Mouse (Mus musculus): Measurements from ENCODE around the gene Ppp4r2. TPM values are rescaled to one million over a fixed set of nuclear protein-coding genes. Genes with fewer than 3 reads are reported as not detected.
"Not testable (repeated sequence)": the region's sequence is repeated elsewhere in the genome, so short reads cannot be mapped to it uniquely, and the experiment has no call there.

Gene Ppp4r2
- polyA plus RNA-seq, 1 experiment from 2014 or later: 35.1 TPM

DNA sequence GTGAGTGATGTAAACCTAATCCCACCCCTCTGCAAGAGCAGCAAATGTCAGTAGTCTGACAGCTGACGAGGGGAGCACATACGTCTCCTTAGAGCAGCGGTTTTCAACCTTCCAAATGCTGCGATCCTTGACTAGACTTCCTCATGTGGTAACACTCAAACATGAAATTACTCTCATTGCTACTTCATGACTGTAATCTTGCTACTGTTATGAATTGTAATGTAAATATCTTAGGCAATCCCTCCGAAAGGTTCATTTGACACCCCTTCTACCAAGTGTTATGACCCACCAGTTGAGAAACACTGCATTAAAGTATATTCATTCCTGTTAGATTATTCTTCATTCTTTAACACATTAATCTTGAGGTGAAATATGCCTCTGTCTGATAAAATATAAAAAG, 13.8 kb downstream of the Ppp4r2 start:
- Histone ChIP-seq H3K4me2 (ENCODE audit: low read depth) (no peak overlapping the region), H3K9me3 (ENCODE audit: control insufficient read depth, low read length) (no peaks in the 10 kb centered on the region), H3K4me1 (ENCODE audit: control insufficient read depth, insufficient read depth, low read length) (no peaks in the 10 kb centered on the region), H3K36me3 (ENCODE audit: control insufficient read depth, insufficient read depth, low read length) (peaks cover 5% of the 10 kb centered on the region), H3K9ac (ENCODE audit: low read length) (no peak overlapping the region), H3K27me3 (ENCODE audit: control insufficient read depth, insufficient read depth, low read length) (no peaks in the 10 kb centered on the region), H3K27ac (ENCODE audit: low read depth, low read length) (no peak overlapping the region), H3K4me3 (ENCODE audit: low read depth, low read length) (no peak overlapping the region)
- ATAC-seq (ENCODE audit: insufficient read depth, low FRiP score, low TSS enrichment): no peak
- no peak for DNase-seq (ENCODE audit: low spot score)
- WGBS: 90% methylated on average over 5 of the region's 5 CpGs

GRCm38 (mm10) chr6:100848682-100849375, 15.4 kb downstream of the Ppp4r2 start:
- Histone ChIP-seq H3K9ac (ENCODE audit: low read length) (no peak overlapping the region), H3K4me1 (ENCODE audit: control insufficient read depth, insufficient read depth, low read length) (no peaks in the 10 kb centered on the region), H3K4me2 (ENCODE audit: low read depth) (no peak overlapping the region), H3K9me3 (ENCODE audit: control insufficient read depth, low read length) (no peaks in the 10 kb centered on the region), H3K27ac (ENCODE audit: low read depth, low read length) (no peak overlapping the region), H3K4me3 (ENCODE audit: low read depth, low read length) (no peak overlapping the region), H3K36me3 (ENCODE audit: control insufficient read depth, insufficient read depth, low read length) (peaks cover 2% of the 10 kb centered on the region; the same call in 1 of the 2 replicates), H3K27me3 (ENCODE audit: control insufficient read depth, insufficient read depth, low read length) (no peaks in the 10 kb centered on the region)
- WGBS: 95% methylated on average over 9 of the region's 9 CpGs
- ATAC-seq (ENCODE audit: insufficient read depth, low FRiP score, low TSS enrichment) (no peak), DNase-seq (ENCODE audit: low spot score) (no peak)

DNA sequence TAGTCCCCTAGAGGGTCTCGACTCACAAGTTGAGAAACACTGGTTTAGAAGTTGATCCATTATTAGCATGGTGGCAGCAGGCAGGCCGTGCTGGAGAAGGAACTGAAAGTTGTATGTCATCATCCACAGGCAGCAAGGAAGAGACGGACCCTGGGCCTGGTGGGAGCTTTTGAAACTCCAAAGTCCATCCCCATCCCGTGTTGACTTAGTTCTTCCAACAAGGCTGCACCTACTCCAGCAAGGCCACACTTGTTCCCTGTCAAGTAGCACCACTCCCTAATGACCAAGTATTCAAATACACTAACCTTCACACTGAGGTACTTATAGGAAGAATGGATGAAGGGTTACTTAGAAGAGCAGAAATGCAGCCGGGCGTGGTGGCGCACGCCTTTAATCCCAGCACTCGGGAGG, 17.3 kb downstream of the Ppp4r2 start:
- Histone ChIP-seq H3K4me3 (ENCODE audit: low read depth, low read length) (no peak overlapping the region), H3K27ac (ENCODE audit: low read depth, low read length) (no peak overlapping the region), H3K9ac (ENCODE audit: low read length) (no peak overlapping the region), H3K9me3 (ENCODE audit: control insufficient read depth, low read length) (no peaks in the 10 kb centered on the region), H3K27me3 (ENCODE audit: control insufficient read depth, insufficient read depth, low read length) (no peaks in the 10 kb centered on the region), H3K4me2 (ENCODE audit: low read depth) (no peak overlapping the region), H3K4me1 (ENCODE audit: control insufficient read depth, insufficient read depth, low read length) (no peaks in the 10 kb centered on the region), H3K36me3 (ENCODE audit: control insufficient read depth, insufficient read depth, low read length) (peaks cover 5% of the 10 kb centered on the region; the same call in 1 of the 2 replicates)
- no peak for DNase-seq (ENCODE audit: low spot score)
- no peak for ATAC-seq (ENCODE audit: insufficient read depth, low FRiP score, low TSS enrichment)
- 86% methylated on average over 9 of the region's 9 CpGs for WGBS

- Histone ChIP-seq H3K36me3 (ENCODE audit: control insufficient read depth, insufficient read depth, low read length) (peaks cover 5% of the 10 kb centered on the region; the same call in 1 of the 2 replicates), H3K4me2 (ENCODE audit: low read depth) (no peak overlapping the region), H3K4me3 (ENCODE audit: low read depth, low read length) (no peak overlapping the region), H3K27me3 (ENCODE audit: control insufficient read depth, insufficient read depth, low read length) (no peaks in the 10 kb centered on the region), H3K27ac (ENCODE audit: low read depth, low read length) (no peak overlapping the region), H3K9ac (ENCODE audit: low read length) (no peak overlapping the region), H3K4me1 (ENCODE audit: control insufficient read depth, insufficient read depth, low read length) (no peaks in the 10 kb centered on the region), H3K9me3 (ENCODE audit: control insufficient read depth, low read length) (no peaks in the 10 kb centered on the region)
- 96% methylated on average over 5 of the region's 5 CpGs for WGBS
- DNase-seq (ENCODE audit: low spot score) (no peak), ATAC-seq (ENCODE audit: insufficient read depth, low FRiP score, low TSS enrichment) (no peak)
Observed at GRCm38 (mm10) chr6:100851083-100851482, 17.7 kb downstream of the Ppp4r2 start.

- no peaks in the 10 kb centered on the region for H3K4me1 ChIP-seq (ENCODE audit: control insufficient read depth, insufficient read depth, low read length)
- H3K4me3 ChIP-seq (ENCODE audit: low read depth, low read length): no peak overlapping the region
- H3K4me2 ChIP-seq (ENCODE audit: low read depth): no peak overlapping the region
- WGBS: 88% methylated on average over 6 of the region's 6 CpGs
- H3K27me3 ChIP-seq (ENCODE audit: control insufficient read depth, insufficient read depth, low read length): no peaks in the 10 kb centered on the region
- no peak overlapping the region for H3K9ac ChIP-seq (ENCODE audit: low read length)
- ATAC-seq (ENCODE audit: insufficient read depth, low FRiP score, low TSS enrichment) (no peak), DNase-seq (ENCODE audit: low spot score) (no peak)
- no peak overlapping the region for H3K27ac ChIP-seq (ENCODE audit: low read depth, low read length)
- H3K36me3 ChIP-seq (ENCODE audit: control insufficient read depth, insufficient read depth, low read length): peaks cover 6% of the 10 kb centered on the region; the same call in 1 of the 2 replicates
- H3K9me3 ChIP-seq (ENCODE audit: control insufficient read depth, low read length): no peaks in the 10 kb centered on the region
Observed at GRCm38 (mm10) chr6:100865321-100865720, 31.9 kb downstream of the Ppp4r2 start.

GRCm38 (mm10) chr6:100865788-100866187, 32.4 kb downstream of the Ppp4r2 start:
- 63% methylated on average over 2 of the region's 5 CpGs for WGBS
- ATAC-seq (ENCODE audit: insufficient read depth, low FRiP score, low TSS enrichment): not testable (repeated sequence)

DNA sequence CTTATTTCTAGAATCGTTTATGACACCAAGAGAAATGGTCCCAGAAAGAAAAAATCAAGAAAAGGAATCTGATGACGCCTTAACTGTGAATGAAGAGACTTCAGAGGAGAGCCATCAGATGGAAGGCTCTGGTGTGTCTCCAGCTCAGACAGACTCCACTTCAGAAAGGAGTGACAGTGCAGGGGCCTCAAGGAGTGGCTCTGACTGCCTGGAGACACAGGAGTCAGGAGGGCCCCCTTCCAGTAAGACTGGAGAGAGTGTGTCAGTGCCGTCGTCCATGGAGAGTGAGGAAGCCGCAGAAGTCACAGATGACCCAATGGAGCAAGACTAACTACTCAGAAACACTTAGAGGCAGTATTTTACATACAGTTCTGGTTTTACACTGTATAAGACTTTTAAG, 32.8 kb downstream of the Ppp4r2 start:
- H3K9ac ChIP-seq (ENCODE audit: low read length); H3K4me3 ChIP-seq (ENCODE audit: low read depth, low read length); H3K4me1 ChIP-seq (ENCODE audit: control insufficient read depth, insufficient read depth, low read length); H3K9me3 ChIP-seq (ENCODE audit: control insufficient read depth, low read length); ATAC-seq (ENCODE audit: insufficient read depth, low FRiP score, low TSS enrichment); DNase-seq (ENCODE audit: low spot score); H3K36me3 ChIP-seq (ENCODE audit: control insufficient read depth, insufficient read depth, low read length); H3K27ac ChIP-seq (ENCODE audit: low read depth, low read length); H3K4me2 ChIP-seq (ENCODE audit: low read depth); H3K27me3 ChIP-seq (ENCODE audit: control insufficient read depth, insufficient read depth, low read length): not testable (repeated sequence)
- 90% methylated on average over 5 of the region's 5 CpGs for WGBS

More at GRCm38 (mm10) chr6:100865788-100866187, 32.4 kb downstream of the Ppp4r2 start:
- H3K27ac ChIP-seq (ENCODE audit: low read depth, low read length); DNase-seq (ENCODE audit: low spot score); H3K9ac ChIP-seq (ENCODE audit: low read length); H3K4me3 ChIP-seq (ENCODE audit: low read depth, low read length); H3K36me3 ChIP-seq (ENCODE audit: control insufficient read depth, insufficient read depth, low read length); H3K9me3 ChIP-seq (ENCODE audit: control insufficient read depth, low read length); H3K4me2 ChIP-seq (ENCODE audit: low read depth); H3K4me1 ChIP-seq (ENCODE audit: control insufficient read depth, insufficient read depth, low read length); H3K27me3 ChIP-seq (ENCODE audit: control insufficient read depth, insufficient read depth, low read length): not testable (repeated sequence)

DNA sequence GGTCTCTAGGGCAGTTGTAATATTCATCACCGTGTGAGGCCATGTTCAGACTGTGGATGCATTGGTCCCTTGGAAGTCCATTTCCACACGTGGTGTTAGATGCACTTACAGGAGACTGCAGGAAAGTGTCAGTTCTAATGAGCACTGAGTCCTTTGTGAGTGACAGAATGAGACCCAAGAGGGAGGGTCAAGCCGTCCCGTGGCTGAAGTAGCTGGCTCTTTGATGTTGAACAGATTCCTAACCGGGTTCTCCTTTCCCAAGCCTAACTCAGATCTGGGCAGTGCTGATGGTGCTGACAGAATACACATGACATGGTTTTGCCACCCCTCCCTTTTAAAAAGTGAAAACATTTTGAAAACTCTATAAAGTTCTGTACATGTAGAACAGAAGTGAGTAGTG, 35.4 kb downstream of the Ppp4r2 start:
- H3K4me3 ChIP-seq (ENCODE audit: low read depth, low read length): no peak overlapping the region
- no peaks in the 10 kb centered on the region for H3K4me1 ChIP-seq (ENCODE audit: control insufficient read depth, insufficient read depth, low read length)
- H3K9ac ChIP-seq (ENCODE audit: low read length): no peak overlapping the region
- no peak overlapping the region for H3K27ac ChIP-seq (ENCODE audit: low read depth, low read length)
- no peaks in the 10 kb centered on the region for H3K9me3 ChIP-seq (ENCODE audit: control insufficient read depth, low read length)
- DNase-seq (ENCODE audit: low spot score) (no peak), ATAC-seq (ENCODE audit: insufficient read depth, low FRiP score, low TSS enrichment) (no peak)
- H3K27me3 ChIP-seq (ENCODE audit: control insufficient read depth, insufficient read depth, low read length): no peaks in the 10 kb centered on the region
- no peak overlapping the region for H3K4me2 ChIP-seq (ENCODE audit: low read depth)
- no peaks in the 10 kb centered on the region for H3K36me3 ChIP-seq (ENCODE audit: control insufficient read depth, insufficient read depth, low read length)
- 38% methylated on average over 5 of the region's 5 CpGs for WGBS

- Histone ChIP-seq H3K4me3 (ENCODE audit: low read depth, low read length) (no peak overlapping the region), H3K36me3 (ENCODE audit: control insufficient read depth, insufficient read depth, low read length) (no peaks in the 10 kb centered on the region), H3K4me2 (ENCODE audit: low read depth) (no peak overlapping the region), H3K9ac (ENCODE audit: low read length) (no peak overlapping the region), H3K9me3 (ENCODE audit: control insufficient read depth, low read length) (no peaks in the 10 kb centered on the region), H3K27me3 (ENCODE audit: control insufficient read depth, insufficient read depth, low read length) (no peaks in the 10 kb centered on the region), H3K27ac (ENCODE audit: low read depth, low read length) (no peak overlapping the region), H3K4me1 (ENCODE audit: control insufficient read depth, insufficient read depth, low read length) (no peaks in the 10 kb centered on the region)
- DNase-seq (ENCODE audit: low spot score) (no peak), ATAC-seq (ENCODE audit: insufficient read depth, low FRiP score, low TSS enrichment) (no peak)
- 86% methylated on average over 9 of the region's 9 CpGs for WGBS
Observed at GRCm38 (mm10) chr6:100869909-100870308, 36.5 kb downstream of the Ppp4r2 start.
